Mouse (Mus musculus): ENCODE results near the gene Kif24.

DNA sequence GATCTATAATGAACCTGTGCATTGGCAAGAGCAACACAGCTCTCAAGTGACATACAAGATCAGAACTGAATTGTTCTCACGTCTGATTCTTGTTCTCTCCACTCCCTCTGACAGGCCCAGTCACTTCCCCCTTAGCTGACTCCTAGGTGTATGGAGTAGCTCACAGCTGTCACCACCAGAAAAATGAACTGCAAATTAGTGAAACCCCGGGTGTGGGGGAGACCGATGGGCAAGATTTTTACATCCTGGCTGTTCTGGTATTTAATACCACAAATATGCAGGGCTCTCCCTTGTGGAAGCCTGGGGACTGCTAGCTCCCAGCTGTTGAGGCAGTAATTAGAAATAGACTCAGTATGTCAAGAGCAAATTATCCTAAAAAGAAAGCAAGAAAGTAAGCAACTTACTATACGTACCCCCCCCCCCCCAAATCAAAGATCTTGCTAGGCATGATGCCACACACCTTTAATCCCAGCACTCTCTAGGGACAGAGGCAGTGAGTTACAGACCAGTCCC, 21.8 kb downstream of the Kif24 start:
- TF ChIP-seq CTCF (conservative IDR thresholded peaks at IDR 0.05; ENCODE audit: low read length) (no peak), POU5F1 (IDR thresholded peaks at IDR 0.05; ENCODE audit: borderline replicate concordance, low read length) (no peak), NANOG (IDR thresholded peaks at IDR 0.05; ENCODE audit: borderline replicate concordance, low read length) (no peak)
